Mouse (Mus musculus): Measurements from ENCODE around the gene Cacna2d4.

DNA sequence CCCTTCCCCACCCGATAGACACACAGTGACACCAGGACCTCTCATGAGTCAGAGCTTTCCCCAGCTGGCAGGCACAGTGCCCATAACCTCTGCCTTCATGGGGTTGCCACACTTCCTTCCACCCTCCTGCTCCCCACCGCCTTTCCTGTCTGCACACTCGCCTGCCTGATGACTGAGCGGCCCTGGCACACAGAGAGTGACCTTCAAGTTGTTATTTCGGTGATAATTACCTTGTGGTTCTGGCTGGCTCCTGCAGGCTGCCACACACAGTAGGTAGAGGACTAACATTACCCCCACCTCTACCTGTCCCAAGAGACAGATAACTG is 159.9 kb downstream of the Cacna2d4 start:
- no peak for TF ChIP-seq CHD2 (IDR thresholded peaks at IDR 0.05; ENCODE audit: low read depth, low read length)
- no peak for TF ChIP-seq ZC3H11A (IDR thresholded peaks at IDR 0.05; ENCODE audit: borderline replicate concordance, low read depth, low read length)

Data from ES-E14 (cell line).